Mouse (Mus musculus) stomach, postnatal 0 days (tissue): Measurements from ENCODE around the gene Mpo.

Experiments used
- CTCF ChIP-seq: IDR thresholded peaks from 2 replicates; pipeline ENCODE4 v1.5.1; 2016; ENCODE audit warnings: antibody characterized with exemption, low read depth, mild to moderate bottlenecking, moderate library complexity
- EP300 ChIP-seq: optimal IDR thresholded peaks from 2 replicates; pipeline ENCODE3; 2016; ENCODE audit warnings: antibody characterized with exemption

GRCm38 (mm10) chr11:87811396-87811795 is 18.0 kb downstream of the Mpo start:
- no peak for TF ChIP-seq CTCF
- TF ChIP-seq EP300, result no peak
